Mouse (Mus musculus) heart, embryonic 13.5 days (tissue): ENCODE results near the gene Gorasp1. TPM values are rescaled to one million over a fixed set of nuclear protein-coding genes. Genes with fewer than 3 reads are reported as not detected.

Experiments
- ATAC-seq: fragments of 200-750 bp; cut with Nextera tagmentation; 2 replicates; pipeline ENCODE4 v1.8.0; 2017; ENCODE audit warnings: moderate TSS enrichment; ENCODE audit not compliant: insufficient number of reproducible peaks, low FRiP score, low TSS enrichment; ENCODE audit errors: extremely low read depth
- H3K27ac ChIP-seq: fragments of 300-500 bp; sonication (generic); replicated peaks from 2 replicates; pipeline ENCODE4 v1.5.1; 2015; ENCODE audit warnings: moderate library complexity, mild to moderate bottlenecking, inconsistent platforms
- H3K27me3 ChIP-seq: fragments of 300-500 bp; sonication (generic); replicated peaks from 2 replicates; pipeline ENCODE4 v1.6.1; 2015; ENCODE audit warnings: mild to moderate bottlenecking, inconsistent platforms
- H3K36me3 ChIP-seq: fragments of 300-500 bp; sonication (generic); 2 replicates; pipeline ENCODE4 v1.6.1; 2015; ENCODE audit warnings: mild to moderate bottlenecking, inconsistent platforms
- H3K4me1 ChIP-seq: fragments of 300-500 bp; sonication (generic); 2 replicates; pipeline ENCODE4 v1.6.1; 2015; ENCODE audit warnings: inconsistent platforms
- H3K4me2 ChIP-seq: fragments of 300-500 bp; sonication (generic); 2 replicates; pipeline ENCODE4 v1.6.1; 2015; ENCODE audit warnings: inconsistent platforms, mild to moderate bottlenecking, moderate library complexity
- H3K4me3 ChIP-seq: fragments of 300-500 bp; sonication (generic); 2 replicates; pipeline ENCODE4 v1.5.1; 2015; ENCODE audit warnings: moderate library complexity, mild to moderate bottlenecking, inconsistent platforms
- H3K9ac ChIP-seq: fragments of 300-500 bp; sonication (generic); 2 replicates; pipeline ENCODE4 v1.6.1; 2015; ENCODE audit warnings: inconsistent platforms, mild to moderate bottlenecking, moderate library complexity
- H3K9me3 ChIP-seq: fragments of 300-500 bp; sonication (generic); 2 replicates; pipeline ENCODE4 v1.6.1; 2016; ENCODE audit warnings: inconsistent platforms
- WGBS: fragments of 180-500 bp; shearing (Covaris S2); methylation state at CpG from one replicate; pipeline ENCODE4 v1.1.7; 2015; ENCODE audit warnings: mixed read lengths; 5-methylcytosine and 5-hydroxymethylcytosine counted together
- polyA plus RNA-seq: library from polyadenylated mRNA; unstranded; fragments of >200 nt; fragmentation: Nextera tagmentation; extraction: Ambion mirVana; gene quantifications from 2 replicates; pipeline ENCODE4 v1.2.1, GENCODE M21; 2015

Gorasp1 gene
- polyA plus RNA-seq, 1 experiment from 2014 or later, result 21.4 TPM

DNA sequence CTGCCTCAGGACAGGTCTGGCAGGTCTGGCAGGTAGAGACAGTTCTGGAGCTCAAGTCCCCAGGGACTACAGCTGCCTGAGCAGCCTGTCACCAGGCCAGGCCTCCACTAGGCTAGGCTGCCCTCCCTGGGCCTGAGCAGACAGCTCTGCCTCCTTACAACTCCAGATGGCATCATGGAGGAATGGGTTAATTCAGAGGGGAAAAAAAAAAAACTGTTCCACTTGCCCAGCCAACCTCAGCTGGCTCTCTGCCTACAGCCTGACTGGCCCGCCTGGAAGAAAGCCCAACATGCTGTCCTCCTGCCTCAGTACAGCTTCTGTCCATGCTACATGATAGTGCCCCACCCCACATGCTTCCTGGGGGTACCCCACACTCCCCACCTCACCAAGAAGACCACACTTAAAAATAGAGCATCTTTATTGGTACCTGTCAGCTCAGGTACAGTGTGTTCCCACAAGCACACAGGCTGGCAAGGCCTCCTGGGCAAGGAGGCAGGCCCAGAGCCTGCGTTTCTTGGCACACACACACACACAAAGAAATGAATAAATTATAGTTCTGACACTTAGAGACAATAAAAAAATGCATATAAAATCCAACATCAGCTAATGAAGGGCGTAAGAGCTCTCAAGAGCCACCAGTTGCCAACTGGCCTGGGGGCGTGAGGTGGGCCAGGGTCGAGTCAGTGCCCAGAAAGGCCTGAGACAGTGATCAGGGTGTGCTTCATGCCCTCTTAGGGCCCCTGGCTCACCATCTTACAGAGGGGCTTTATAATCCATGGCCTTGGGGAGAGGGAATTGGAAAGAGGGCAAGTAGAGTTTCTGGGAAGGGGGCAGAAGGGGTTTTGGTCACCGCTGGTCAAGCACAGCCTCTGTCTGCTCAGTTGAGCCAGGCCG lies 33.6 kb upstream of the Gorasp1 start:
- peak overlapping the region; percentile 56 for H3K27ac ChIP-seq
- peak overlapping the region; percentile 57 for H3K9ac ChIP-seq
- H3K4me2 ChIP-seq, result no peak overlapping the region
- WGBS, result 75% methylated on average over 7 of the region's 7 CpGs
- no peaks in the 10 kb centered on the region for H3K27me3 ChIP-seq
- no peak overlapping the region for H3K4me3 ChIP-seq
- peaks cover 46% of the 10 kb centered on the region for H3K36me3 ChIP-seq
- no peaks in the 10 kb centered on the region for H3K9me3 ChIP-seq
- ATAC-seq, result no peak
- peaks cover 27% of the 10 kb centered on the region for H3K4me1 ChIP-seq

DNA sequence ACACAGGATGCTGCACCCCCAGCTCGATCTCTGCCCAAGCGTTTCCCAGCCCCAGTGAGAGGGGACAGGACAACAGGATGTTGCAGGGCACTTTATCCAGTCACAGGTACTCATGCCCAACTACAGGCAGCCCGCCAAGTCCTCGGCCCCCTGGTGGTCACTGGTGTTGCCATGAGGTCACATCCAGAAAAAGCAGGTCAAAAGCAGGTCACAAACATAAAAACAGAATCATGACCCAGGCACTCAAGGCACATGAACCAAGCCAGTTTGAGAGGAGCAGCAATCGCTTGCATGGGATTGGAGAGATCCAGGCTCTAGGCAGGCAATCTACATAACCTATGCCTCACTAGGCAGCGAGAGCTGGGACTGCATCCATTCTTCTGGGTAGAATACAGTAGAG lies 32.9 kb upstream of the Gorasp1 start:
- Histone ChIP-seq H3K27ac (peak overlapping the region; percentile 56), H3K36me3 (peaks cover 43% of the 10 kb centered on the region), H3K9ac (peak overlapping the region; percentile 57; the same call in 1 of the 2 replicates), H3K4me3 (no peak overlapping the region), H3K27me3 (no peaks in the 10 kb centered on the region), H3K4me2 (no peak overlapping the region), H3K4me1 (peaks cover 28% of the 10 kb centered on the region), H3K9me3 (no peaks in the 10 kb centered on the region)
- WGBS, result 35% methylated on average over 6 of the region's 6 CpGs
- ATAC-seq, result no peak

DNA sequence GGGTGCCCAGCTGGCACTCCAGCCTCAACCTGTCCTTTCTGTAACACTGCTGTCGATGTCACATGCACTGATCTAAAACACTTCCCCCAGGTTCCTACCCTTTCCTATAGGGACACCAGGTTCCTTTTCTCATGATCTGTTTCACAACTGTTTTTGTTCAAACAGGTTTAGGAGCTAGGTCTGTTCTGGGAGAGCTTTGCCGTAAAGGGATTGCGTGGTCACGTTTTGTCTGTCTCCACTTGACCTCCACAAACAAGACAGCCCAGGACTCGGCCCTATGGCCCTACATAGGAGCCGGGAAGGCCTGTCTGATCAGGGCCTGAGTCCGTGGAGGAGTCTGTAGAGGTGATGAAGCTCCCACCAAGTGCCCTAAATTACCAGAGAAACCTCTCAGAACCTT lies 32.4 kb upstream of the Gorasp1 start:
- H3K9ac ChIP-seq, result no peak overlapping the region
- WGBS, result 82% methylated on average over 7 of the region's 7 CpGs
- H3K4me2 ChIP-seq, result no peak overlapping the region
- H3K4me1 ChIP-seq, result peaks cover 30% of the 10 kb centered on the region
- H3K9me3 ChIP-seq, result no peaks in the 10 kb centered on the region
- H3K36me3 ChIP-seq, result peaks cover 38% of the 10 kb centered on the region
- no peaks in the 10 kb centered on the region for H3K27me3 ChIP-seq
- ATAC-seq, result no peak
- peak overlapping the region; percentile 56; the same call in 1 of the 2 replicates for H3K27ac ChIP-seq
- no peak overlapping the region for H3K4me3 ChIP-seq

DNA sequence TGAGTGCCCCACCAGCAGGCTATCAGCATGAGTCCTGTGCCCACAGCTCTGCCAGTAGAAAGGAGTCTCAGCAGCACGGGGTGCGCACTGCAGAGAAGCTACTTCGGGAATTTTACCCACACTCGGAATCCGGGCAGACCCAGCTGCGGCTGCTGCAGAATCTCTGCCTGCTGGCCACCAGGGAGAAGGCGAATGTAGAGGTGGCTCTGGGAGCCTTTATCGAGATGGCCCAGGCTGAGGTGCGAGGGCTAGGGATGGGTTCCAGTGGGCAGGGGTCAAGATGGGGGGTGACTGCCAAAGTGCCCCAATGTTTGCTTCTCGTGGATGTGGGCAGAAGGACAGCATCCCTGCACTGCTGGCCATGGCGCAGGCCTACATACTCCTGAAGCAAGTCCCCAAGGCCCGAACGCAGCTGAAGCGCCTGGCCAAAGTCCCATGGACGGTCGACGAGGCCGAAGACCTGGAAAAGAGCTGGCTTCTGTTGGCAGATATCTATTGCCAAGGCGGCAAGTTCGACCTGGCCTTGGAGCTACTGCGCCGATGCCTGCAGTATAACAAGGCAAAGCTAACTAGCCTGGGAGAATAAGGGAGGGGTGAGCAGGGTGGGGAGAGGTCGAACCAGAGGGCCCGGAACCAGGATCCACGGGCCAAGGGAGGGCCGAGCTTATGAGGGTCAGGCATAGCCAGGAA lies 29.0 kb upstream of the Gorasp1 start:
- no peak overlapping the region for H3K4me3 ChIP-seq
- peaks cover 4% of the 10 kb centered on the region for H3K36me3 ChIP-seq
- H3K27me3 ChIP-seq, result no peaks in the 10 kb centered on the region
- H3K4me2 ChIP-seq, result no peak overlapping the region
- H3K9ac ChIP-seq, result no peak overlapping the region
- WGBS, result 85% methylated on average over 26 of the region's 26 CpGs
- no peaks in the 10 kb centered on the region for H3K9me3 ChIP-seq
- no peak overlapping the region for H3K27ac ChIP-seq
- H3K4me1 ChIP-seq, result peaks cover 52% of the 10 kb centered on the region
- no peak for ATAC-seq

DNA sequence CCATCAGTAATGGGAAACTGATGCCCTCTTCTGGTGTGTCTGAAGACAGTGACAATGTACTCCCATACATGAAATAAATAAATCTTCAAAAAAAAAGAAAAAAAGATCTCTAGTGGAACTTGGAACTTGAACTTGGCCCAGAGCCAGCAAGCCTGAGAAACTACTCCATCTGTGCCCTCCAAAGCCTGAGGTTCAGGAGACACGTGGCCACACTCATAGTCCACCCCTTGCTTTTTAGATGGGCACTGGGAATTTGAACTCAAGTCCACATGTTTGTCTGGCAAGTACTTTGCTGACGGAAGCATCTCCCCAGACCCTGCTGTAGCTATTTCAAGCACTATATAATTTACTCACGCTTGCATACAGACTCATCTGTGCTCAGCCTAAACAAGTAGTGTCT lies 27.8 kb upstream of the Gorasp1 start:
- Histone ChIP-seq H3K4me3 (no peak overlapping the region), H3K27ac (no peak overlapping the region), H3K4me1 (peaks cover 40% of the 10 kb centered on the region), H3K36me3 (no peaks in the 10 kb centered on the region), H3K9ac (no peak overlapping the region), H3K27me3 (no peaks in the 10 kb centered on the region), H3K9me3 (no peaks in the 10 kb centered on the region), H3K4me2 (no peak overlapping the region)
- 72% methylated on average over 3 of the region's 3 CpGs for WGBS
- ATAC-seq, result no peak

DNA sequence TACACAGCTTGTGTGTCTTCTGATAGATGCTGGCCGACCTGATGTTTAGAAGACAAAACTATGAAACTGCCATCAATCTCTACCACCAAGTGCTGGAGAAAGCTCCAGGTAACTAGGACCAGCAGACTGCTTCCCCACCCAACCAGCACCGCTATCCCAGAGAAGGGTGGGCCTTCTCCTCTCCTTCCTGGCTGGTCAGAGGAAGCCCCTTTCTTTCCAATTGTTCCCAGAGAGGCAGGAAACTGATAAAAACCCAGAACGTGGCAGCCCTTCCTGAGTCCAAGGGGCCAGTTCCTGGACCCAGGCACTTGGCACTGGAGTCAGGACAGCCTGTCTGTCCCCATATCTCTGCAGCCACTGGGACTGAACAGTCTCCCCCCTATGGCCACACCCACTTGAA lies 26.8 kb upstream of the Gorasp1 start:
- Histone ChIP-seq H3K27me3 (no peaks in the 10 kb centered on the region), H3K4me2 (peak overlapping the region; percentile 69), H3K9me3 (no peaks in the 10 kb centered on the region), H3K27ac (peak overlapping the region; percentile 79), H3K36me3 (no peaks in the 10 kb centered on the region), H3K9ac (peak overlapping the region; percentile 40; the same call in 1 of the 2 replicates), H3K4me1 (peaks cover 31% of the 10 kb centered on the region), H3K4me3 (peak overlapping the region; percentile 17)
- WGBS, result 39% methylated on average over 3 of the region's 3 CpGs
- ATAC-seq, result no peak

DNA sequence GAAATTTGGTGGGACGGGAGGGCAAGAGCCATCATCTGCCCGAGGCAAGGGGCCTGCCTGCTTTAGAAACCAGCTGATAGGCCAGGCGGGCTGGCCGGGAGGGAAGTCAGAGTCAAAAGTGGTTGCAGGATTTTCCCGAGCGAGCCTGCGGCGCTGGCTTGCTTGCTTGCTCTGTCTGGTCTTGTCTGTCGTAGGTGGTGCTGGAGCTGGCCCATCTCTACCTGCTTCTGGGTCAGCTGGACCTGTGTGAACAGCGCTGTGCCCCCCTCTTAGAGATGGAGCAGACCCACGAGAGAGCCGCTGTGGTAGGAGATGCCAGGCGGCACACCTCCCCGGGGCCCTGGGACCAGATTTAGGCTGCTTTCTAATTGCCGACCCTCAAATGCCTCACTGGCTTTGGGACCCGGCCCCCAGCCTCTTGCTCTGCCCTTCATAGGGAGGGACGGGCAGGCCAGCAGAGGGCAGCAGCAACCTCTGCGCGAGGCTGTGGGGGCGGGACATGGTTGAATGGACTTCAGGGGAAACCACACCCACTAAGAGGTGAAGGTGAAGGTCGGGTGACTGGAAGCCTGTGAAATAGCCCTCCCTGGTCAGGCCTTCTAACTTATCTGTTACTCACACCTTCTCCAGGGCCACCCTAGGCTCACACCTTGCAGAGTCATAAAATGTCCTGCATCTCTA lies 25.8 kb upstream of the Gorasp1 start:
- Histone ChIP-seq H3K4me3 (peak overlapping the region; percentile 45), H3K9ac (peak overlapping the region; percentile 76), H3K9me3 (no peaks in the 10 kb centered on the region), H3K36me3 (no peaks in the 10 kb centered on the region), H3K4me2 (peak overlapping the region; percentile 69), H3K27ac (peak overlapping the region; percentile 79; the same call in 1 of the 2 replicates), H3K27me3 (no peaks in the 10 kb centered on the region), H3K4me1 (peaks cover 26% of the 10 kb centered on the region)
- WGBS, result 5% methylated on average over 21 of the region's 21 CpGs
- no peak for ATAC-seq

DNA sequence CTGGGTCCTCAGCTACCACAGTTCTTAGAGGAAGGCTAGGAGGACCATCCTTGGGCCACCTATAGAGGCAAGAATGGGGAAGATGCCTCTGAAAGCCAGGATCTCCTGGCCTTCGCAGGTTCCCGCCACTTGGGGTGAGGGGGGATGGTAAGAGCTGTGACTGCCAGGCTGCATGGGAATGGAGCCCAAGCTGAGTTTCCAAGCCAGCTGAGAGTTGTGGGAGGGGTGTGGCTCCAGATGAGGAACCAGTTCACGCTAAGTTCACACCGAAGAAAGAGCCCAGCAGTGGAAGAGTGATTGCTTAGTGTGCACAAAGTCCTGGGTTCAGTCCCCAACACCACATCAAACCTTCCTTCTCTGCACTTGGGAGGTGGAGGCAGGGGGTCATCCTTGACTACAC lies 24.9 kb upstream of the Gorasp1 start:
- WGBS, result 65% methylated on average over 4 of the region's 4 CpGs
- Histone ChIP-seq H3K9me3 (no peaks in the 10 kb centered on the region), H3K4me2 (peak overlapping the region; percentile 69), H3K27me3 (no peaks in the 10 kb centered on the region), H3K4me1 (peaks cover 26% of the 10 kb centered on the region), H3K4me3 (no peak overlapping the region), H3K36me3 (no peaks in the 10 kb centered on the region), H3K9ac (no peak overlapping the region; the same call in 1 of the 2 replicates), H3K27ac (no peak overlapping the region)
- ATAC-seq, result no peak

DNA sequence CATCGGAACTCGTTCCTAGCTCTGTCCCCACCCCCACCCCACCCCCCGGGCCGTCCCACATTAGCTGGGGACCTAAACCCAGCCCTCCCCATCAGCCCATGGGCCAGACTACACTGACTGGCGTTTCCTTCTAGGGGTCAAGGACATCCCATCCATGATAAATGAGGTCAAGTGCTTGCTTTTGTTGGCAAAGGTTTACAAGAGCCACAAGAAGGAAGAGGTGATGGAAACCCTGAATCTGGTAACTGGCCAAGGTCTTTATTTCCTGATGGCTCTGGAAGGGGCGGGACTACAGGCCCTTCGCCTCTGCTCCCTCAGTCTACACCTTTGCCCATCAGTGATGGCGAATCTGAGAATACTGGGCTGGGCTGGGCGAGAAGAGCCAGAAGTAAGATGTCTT lies 21.5 kb upstream of the Gorasp1 start:
- H3K4me1 ChIP-seq, result peaks cover 15% of the 10 kb centered on the region
- H3K9ac ChIP-seq, result no peak overlapping the region
- no peak overlapping the region for H3K4me2 ChIP-seq
- no peaks in the 10 kb centered on the region for H3K27me3 ChIP-seq
- H3K4me3 ChIP-seq, result no peak overlapping the region
- no peaks in the 10 kb centered on the region for H3K9me3 ChIP-seq
- 61% methylated on average over 9 of the region's 9 CpGs for WGBS
- no peak for ATAC-seq
- no peaks in the 10 kb centered on the region for H3K36me3 ChIP-seq
- H3K27ac ChIP-seq, result no peak overlapping the region

DNA sequence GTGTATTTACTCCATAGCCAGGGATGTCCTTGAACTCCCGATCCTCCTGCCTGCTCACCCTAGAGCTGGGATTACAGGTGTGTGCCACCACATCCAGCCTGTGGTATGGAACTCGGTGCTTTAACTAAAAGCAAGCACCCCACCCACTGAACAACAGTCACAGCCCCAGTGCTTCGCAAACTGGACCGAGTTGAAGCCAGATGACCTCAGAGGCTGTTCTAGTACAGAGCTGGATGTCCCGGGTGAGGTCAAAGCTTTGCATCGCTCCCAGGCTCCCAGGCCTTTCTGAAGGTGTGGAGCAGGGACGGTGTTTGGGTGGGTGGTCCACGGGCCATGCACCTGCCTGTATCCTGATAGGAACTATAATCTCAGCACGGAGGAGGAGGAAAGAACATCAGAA lies 14.0 kb upstream of the Gorasp1 start:
- Histone ChIP-seq H3K4me1 (0 out of 2 replicates have a peak, but pooled peaks cover 6% of the 10 kb centered on the region), H3K27me3 (no peaks in the 10 kb centered on the region), H3K4me3 (no peak overlapping the region), H3K36me3 (no peaks in the 10 kb centered on the region), H3K9ac (no peak overlapping the region), H3K27ac (no peak overlapping the region), H3K9me3 (no peaks in the 10 kb centered on the region), H3K4me2 (no peak overlapping the region)
- no peak for ATAC-seq
- 78% methylated on average over 9 of the region's 9 CpGs for WGBS

DNA sequence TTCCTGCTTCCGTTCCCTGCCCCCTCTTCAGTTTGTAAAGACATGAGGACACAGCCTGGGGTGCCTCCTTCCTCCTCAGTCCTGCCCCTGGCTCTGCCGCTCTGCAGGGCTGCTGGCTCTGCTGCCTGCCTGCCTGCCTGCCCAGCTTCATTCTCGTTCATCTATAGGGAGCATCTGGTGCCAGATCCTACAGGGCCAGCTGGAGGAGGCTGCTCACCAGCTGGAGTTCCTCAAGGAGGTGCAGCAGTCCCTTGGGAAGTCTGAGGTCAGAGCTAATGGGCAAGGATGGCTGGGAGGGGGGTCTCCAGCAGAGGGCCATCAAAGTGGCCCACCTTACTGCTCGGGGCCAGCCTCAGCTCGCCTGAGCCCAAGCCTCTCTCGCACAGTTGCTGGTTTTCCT lies 13.1 kb upstream of the Gorasp1 start:
- WGBS, result 41% methylated on average over 6 of the region's 6 CpGs
- Histone ChIP-seq H3K9ac (no peak overlapping the region), H3K4me3 (no peak overlapping the region), H3K9me3 (no peaks in the 10 kb centered on the region), H3K36me3 (no peaks in the 10 kb centered on the region), H3K27me3 (no peaks in the 10 kb centered on the region), H3K4me2 (no peak overlapping the region), H3K27ac (no peak overlapping the region), H3K4me1 (0 out of 2 replicates have a peak, but pooled peaks cover 6% of the 10 kb centered on the region)
- ATAC-seq, result no peak
